33 mouse cellular contexts compared by ENCODE assay signal in genomic region chr17:57110005-57110404, GRCm38 (mm10). TPM values are rescaled to one million over a fixed set of nuclear protein-coding genes. Genes with fewer than 3 reads are reported as not detected.
"Had no signal": no experiment of that assay in that cellular context is flagged by ENCODE, and none has a peak within 500 bp of the region (broad histone marks: within the 10 kb centered on the region; RNA-seq: fewer than 3 reads in every experiment).

No protein-coding gene starts in this region.

- H3K4me2 ChIP-seq: heart, embryonic 12.5 days; hindbrain, embryonic 12.5 days; hindbrain, embryonic 14.5 days; intestine, embryonic 15.5 days; limb, embryonic 12.5 days had no signal

- H3K27me3 ChIP-seq: heart, embryonic 12.5 days; hindbrain, embryonic 12.5 days; intestine, embryonic 15.5 days; limb, embryonic 12.5 days had no signal

- DNase-seq: gastrocnemius, postnatal 14 days; gastrocnemius, postnatal 36 days; heart, adult 11 months; heart, postnatal 10 days; heart, postnatal 4 days; kidney, adult 18-20 months; kidney, adult 8-10 months; kidney, postnatal 10 days; kidney, postnatal 25 days; kidney, postnatal 4 days had no signal

- H3K27ac ChIP-seq: heart, embryonic 10.5 days; hindbrain, embryonic 10.5 days; hindbrain, embryonic 12.5 days; hindbrain, embryonic 14.5 days; intestine, embryonic 15.5 days; layer of hippocampus, adult 2 months; left cerebral cortex, adult 2 months; limb, embryonic 10.5 days; limb, embryonic 12.5 days had no signal

- H3K9ac ChIP-seq: heart, embryonic 12.5 days; hindbrain, embryonic 12.5 days; hindbrain, embryonic 14.5 days; intestine, embryonic 15.5 days; limb, embryonic 12.5 days had no signal

- ATAC-seq: hindbrain, embryonic 16.5 days; inflammation-experienced regulatory T-cells, adult 6 months; intestine, embryonic 15.5 days; intestine, postnatal 0 days had no signal

- H3K4me3 ChIP-seq: heart, embryonic 10.5 days; heart, embryonic 12.5 days; hindbrain, embryonic 10.5 days; hindbrain, embryonic 12.5 days; intestine, embryonic 15.5 days; layer of hippocampus, adult 2 months; left cerebral cortex, adult 2 months; limb, embryonic 10.5 days; limb, embryonic 12.5 days had no signal

- H3K9me3 ChIP-seq: heart, embryonic 10.5 days; heart, embryonic 12.5 days; hindbrain, embryonic 10.5 days; hindbrain, embryonic 12.5 days; intestine, embryonic 15.5 days; limb, embryonic 10.5 days; limb, embryonic 12.5 days had no signal

- H3K36me3 ChIP-seq: heart, embryonic 10.5 days; heart, embryonic 12.5 days; hindbrain, embryonic 12.5 days; intestine, embryonic 15.5 days had no signal

RNA-seq across cellular contexts. Expression of gene Cd70, which starts 39.6 kb away (rescaled TPM):
- total RNA-seq: gastrocnemius, adult 18-20 months; gastrocnemius, adult 8-10 months; gastrocnemius, postnatal 14 days; gastrocnemius, postnatal 36 days; heart, adult 8-10 months; heart, postnatal 10 days; heart, postnatal 25 days; heart, postnatal 4 days; layer of hippocampus, adult 2 months; left cerebral cortex, postnatal 14 days had no signal
- polyA plus RNA-seq: gonadal fat pad, adult 2 months; heart, embryonic 10.5 days; heart, embryonic 12.5 days; heart, embryonic 14.5 days; hindbrain, embryonic 12.5 days; intestine, postnatal 0 days; kidney, embryonic 14.5 days; kidney, embryonic 16.5 days; limb, embryonic 10.5 days; limb, embryonic 12.5 days; limb, embryonic 14.5 days had no signal
